Mouse (Mus musculus): ENCODE data around the gene Lpin1. TPM values are rescaled to one million over a fixed set of nuclear protein-coding genes. Genes with fewer than 3 reads are reported as not detected.

Gene Lpin1
- polyA plus RNA-seq, 1 experiment from 2014 or later = 14.3 TPM

DNA sequence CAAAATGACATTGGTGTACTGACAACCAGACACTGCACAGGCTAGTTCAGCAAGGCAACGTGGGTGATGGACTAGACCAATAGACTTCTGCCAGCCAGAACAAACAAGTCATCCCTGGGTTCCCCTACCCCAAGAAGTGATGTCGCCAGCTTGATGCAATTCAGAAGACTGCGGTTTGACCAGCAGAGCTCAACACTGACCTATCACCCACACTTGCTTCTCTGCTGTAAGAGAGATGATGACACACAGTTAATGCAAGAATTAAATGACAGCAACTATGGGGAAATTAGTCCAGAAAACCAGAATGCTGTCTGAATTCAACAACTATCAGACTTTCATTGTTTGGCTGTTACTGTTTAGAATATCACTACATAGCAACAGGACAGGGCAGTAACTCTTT lies 9.5 kb upstream of the Lpin1 start:
- peak; percentile 32 for ATAC-seq

GRCm38 (mm10) chr12:16619453-16619852 lies 8.7 kb upstream of the Lpin1 start:
- no peak for DNase-seq
- Histone ChIP-seq H3K9ac (replicated peaks) (no peak overlapping the region; the same call in 1 of the 2 replicates), H3K36me3 (replicated peaks; ENCODE audit: insufficient read depth, low read length) (no peaks in the 10 kb centered on the region), H3K27ac (ENCODE audit: low read depth) (peak overlapping the region; percentile 93), H3K4me3 (ENCODE audit: low read depth, low read length) (no peak overlapping the region), H3K9me3 (ENCODE audit: low read length) (no peaks in the 10 kb centered on the region), H3K4me2 (ENCODE audit: low read depth, low read length) (no peak overlapping the region), H3K27me3 (ENCODE audit: insufficient read depth, low read length) (no peaks in the 10 kb centered on the region), H3K4me1 (ENCODE audit: insufficient read depth) (peaks cover 14% of the 10 kb centered on the region)
- WGBS (ENCODE audit: insufficient replicate concordance) = 74% methylated on average over 6 of the region's 6 CpGs
- no peak for ATAC-seq
- no peak for TF ChIP-seq CTCF (IDR thresholded peaks at IDR 0.05; ENCODE audit: low read depth)

More for the DNA sequence above, 9.5 kb upstream of the Lpin1 start:
- Histone ChIP-seq H3K4me1 (ENCODE audit: insufficient read depth) (peaks cover 14% of the 10 kb centered on the region), H3K4me3 (ENCODE audit: low read depth, low read length) (no peak overlapping the region), H3K9ac (replicated peaks) (no peak overlapping the region), H3K36me3 (replicated peaks; ENCODE audit: insufficient read depth, low read length) (no peaks in the 10 kb centered on the region), H3K4me2 (ENCODE audit: low read depth, low read length) (no peak overlapping the region), H3K27ac (ENCODE audit: low read depth) (peak overlapping the region; percentile 93), H3K27me3 (ENCODE audit: insufficient read depth, low read length) (no peaks in the 10 kb centered on the region), H3K9me3 (ENCODE audit: low read length) (no peaks in the 10 kb centered on the region)
- WGBS (ENCODE audit: insufficient replicate concordance) = 55% methylated on average over 3 of the region's 3 CpGs
- DNase-seq = peak; percentile 23
- TF ChIP-seq EP300 (IDR thresholded peaks at IDR 0.05; ENCODE audit: low read depth) = peak; percentile 48; the same call in 1 of the 2 replicates
- TF ChIP-seq CTCF (IDR thresholded peaks at IDR 0.05; ENCODE audit: low read depth) = no peak

DNA sequence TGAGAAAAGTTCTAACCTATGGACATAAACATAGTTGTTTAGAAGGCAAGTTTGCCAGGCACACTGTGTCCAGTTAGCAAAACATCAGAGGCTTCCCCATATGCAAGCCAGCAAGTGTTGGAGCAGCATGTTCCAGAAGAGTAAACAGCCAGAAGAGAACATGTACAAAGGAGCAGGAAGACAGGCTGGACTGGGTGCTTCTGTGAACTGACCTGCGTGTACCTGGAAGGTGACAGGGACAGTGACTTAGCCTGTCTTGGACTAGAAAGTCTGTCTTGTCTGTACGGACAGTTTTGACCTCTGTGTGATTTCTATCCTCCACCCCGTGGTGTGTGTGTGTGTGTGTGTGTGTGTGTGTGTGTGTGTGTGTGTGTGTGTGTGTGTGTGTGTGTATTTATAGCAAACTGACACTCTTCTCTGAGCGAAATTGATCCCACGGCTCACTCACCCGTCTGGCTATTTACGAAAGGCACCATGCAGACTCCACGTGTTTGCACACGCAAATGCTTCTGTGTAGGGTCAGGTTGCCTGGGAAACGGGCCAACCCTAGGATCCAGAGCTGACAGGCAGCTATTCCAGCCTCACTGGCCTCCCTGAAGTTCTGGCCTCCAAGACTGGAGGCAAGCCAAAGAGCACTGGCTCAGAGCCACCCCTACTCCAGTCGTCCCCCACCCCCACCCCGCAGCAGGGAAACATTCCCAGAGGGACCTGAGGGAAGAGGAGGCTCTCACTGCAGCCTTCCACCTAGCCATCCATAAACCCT lies 7.9 kb upstream of the Lpin1 start:
- peaks cover 14% of the 10 kb centered on the region for H3K4me1 ChIP-seq (ENCODE audit: insufficient read depth)
- DNase-seq (peak; percentile 86), ATAC-seq (peak; percentile 88)
- H3K36me3 ChIP-seq (replicated peaks; ENCODE audit: insufficient read depth, low read length) = no peaks in the 10 kb centered on the region
- H3K4me3 ChIP-seq (ENCODE audit: low read depth, low read length) = no peak overlapping the region
- H3K27me3 ChIP-seq (ENCODE audit: insufficient read depth, low read length) = no peaks in the 10 kb centered on the region
- TF ChIP-seq CTCF (IDR thresholded peaks at IDR 0.05; ENCODE audit: low read depth) = no peak
- peak; percentile 93 for TF ChIP-seq EP300 (IDR thresholded peaks at IDR 0.05; ENCODE audit: low read depth)
- H3K27ac ChIP-seq (ENCODE audit: low read depth) = peak overlapping the region; percentile 93
- 45% methylated on average over 12 of the region's 12 CpGs for WGBS (ENCODE audit: insufficient replicate concordance)
- H3K9me3 ChIP-seq (ENCODE audit: low read length) = no peaks in the 10 kb centered on the region
- H3K4me2 ChIP-seq (ENCODE audit: low read depth, low read length) = no peak overlapping the region
- no peak overlapping the region for H3K9ac ChIP-seq (replicated peaks)

DNA sequence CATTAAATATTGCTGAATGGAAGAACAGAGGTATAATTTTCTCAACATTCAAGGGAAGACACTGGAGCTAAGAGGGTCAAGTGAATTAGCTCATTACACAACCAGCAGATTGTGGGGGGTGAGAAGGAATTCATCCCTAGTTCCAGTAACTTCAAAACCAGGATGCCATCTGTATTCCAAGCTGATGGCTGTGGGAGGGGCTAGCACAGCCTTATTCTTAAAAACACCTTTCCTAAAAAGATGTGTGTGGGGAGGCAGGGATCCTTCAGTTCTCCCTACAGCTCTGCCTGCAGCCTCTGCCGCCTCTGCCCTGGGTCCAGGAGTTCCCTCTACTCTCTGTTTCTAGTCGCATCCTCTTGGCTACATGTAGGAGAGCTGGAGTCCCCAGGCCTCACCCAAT lies 5.0 kb upstream of the Lpin1 start:
- no peak overlapping the region for H3K27ac ChIP-seq (ENCODE audit: low read depth)
- no peaks in the 10 kb centered on the region for H3K9me3 ChIP-seq (ENCODE audit: low read length)
- 72% methylated on average over 2 of the region's 2 CpGs for WGBS (ENCODE audit: insufficient replicate concordance)
- peaks cover 11% of the 10 kb centered on the region for H3K4me1 ChIP-seq (ENCODE audit: insufficient read depth)
- DNase-seq = no peak
- no peaks in the 10 kb centered on the region for H3K36me3 ChIP-seq (replicated peaks; ENCODE audit: insufficient read depth, low read length)
- ATAC-seq = no peak
- TF ChIP-seq CTCF (IDR thresholded peaks at IDR 0.05; ENCODE audit: low read depth) = no peak
- TF ChIP-seq EP300 (IDR thresholded peaks at IDR 0.05; ENCODE audit: low read depth) = no peak
- H3K4me2 ChIP-seq (ENCODE audit: low read depth, low read length) = no peak overlapping the region
- no peak overlapping the region for H3K4me3 ChIP-seq (ENCODE audit: low read depth, low read length)
- no peak overlapping the region for H3K9ac ChIP-seq (replicated peaks)
- H3K27me3 ChIP-seq (ENCODE audit: insufficient read depth, low read length) = no peaks in the 10 kb centered on the region

DNA sequence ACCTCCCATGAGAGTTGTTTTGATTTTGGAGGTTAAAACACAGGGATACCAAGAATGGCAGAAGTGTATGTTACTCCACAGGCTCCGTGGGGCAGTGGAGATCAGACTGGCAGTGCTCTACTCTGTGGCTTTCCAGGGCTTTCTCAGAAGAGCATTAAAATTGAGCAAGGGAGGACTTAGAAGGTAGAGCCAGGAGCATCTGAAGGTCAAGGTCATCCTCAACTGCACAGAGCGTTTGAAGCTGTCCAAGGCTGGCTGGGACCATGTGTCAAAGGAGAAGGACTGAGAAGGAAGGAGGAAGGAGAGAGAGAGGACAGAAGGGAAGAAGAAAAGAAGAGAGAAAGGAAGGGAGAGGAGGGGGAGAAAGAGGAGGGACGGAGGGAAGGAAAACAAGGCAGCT lies 3.8 kb upstream of the Lpin1 start:
- DNase-seq = no peak
- Histone ChIP-seq H3K9ac (replicated peaks) (no peak overlapping the region), H3K27ac (ENCODE audit: low read depth) (no peak overlapping the region), H3K9me3 (ENCODE audit: low read length) (no peaks in the 10 kb centered on the region), H3K4me2 (ENCODE audit: low read depth, low read length) (no peak overlapping the region), H3K4me1 (ENCODE audit: insufficient read depth) (peaks cover 4% of the 10 kb centered on the region; the same call in 1 of the 2 replicates), H3K4me3 (ENCODE audit: low read depth, low read length) (no peak overlapping the region), H3K27me3 (ENCODE audit: insufficient read depth, low read length) (no peaks in the 10 kb centered on the region), H3K36me3 (replicated peaks; ENCODE audit: insufficient read depth, low read length) (no peaks in the 10 kb centered on the region)
- no peak for TF ChIP-seq EP300 (IDR thresholded peaks at IDR 0.05; ENCODE audit: low read depth)
- TF ChIP-seq CTCF (IDR thresholded peaks at IDR 0.05; ENCODE audit: low read depth) = no peak
- WGBS (ENCODE audit: insufficient replicate concordance) = 43% methylated on average over 3 of the region's 3 CpGs
- no peak for ATAC-seq

- ATAC-seq (no peak), DNase-seq (no peak)
- Histone ChIP-seq H3K9ac (replicated peaks) (no peak overlapping the region), H3K27me3 (ENCODE audit: insufficient read depth, low read length) (no peaks in the 10 kb centered on the region), H3K4me3 (ENCODE audit: low read depth, low read length) (no peak overlapping the region), H3K27ac (ENCODE audit: low read depth) (no peak overlapping the region), H3K4me2 (ENCODE audit: low read depth, low read length) (no peak overlapping the region), H3K36me3 (replicated peaks; ENCODE audit: insufficient read depth, low read length) (no peaks in the 10 kb centered on the region), H3K4me1 (ENCODE audit: insufficient read depth) (no peaks in the 10 kb centered on the region), H3K9me3 (ENCODE audit: low read length) (no peaks in the 10 kb centered on the region)
- TF ChIP-seq CTCF (IDR thresholded peaks at IDR 0.05; ENCODE audit: low read depth) = no peak
- 65% methylated on average over 5 of the region's 5 CpGs for WGBS (ENCODE audit: insufficient replicate concordance)
These were observed 5.1 kb downstream of the Lpin1 start for GRCm38 (mm10) chr12:16605624-16606023.

Data from liver, postnatal 0 days (tissue).